Mouse (Mus musculus): ENCODE results near the gene Shroom3.
"Not testable (repeated sequence)": the region's sequence is repeated elsewhere in the genome, so short reads cannot be mapped to it uniquely, and the experiment has no call there.

Shroom3 gene

GRCm38 (mm10) chr5:92893284-92893683 lies 210.0 kb downstream of the Shroom3 start:
- DNase-seq (ENCODE audit: low read depth, low spot score): no peak

GRCm38 (mm10) chr5:92893711-92894110 lies 210.5 kb downstream of the Shroom3 start:
- peak; percentile 36 for DNase-seq (ENCODE audit: low read depth, low spot score)

GRCm38 (mm10) chr5:92895877-92896276 lies 212.6 kb downstream of the Shroom3 start:
- DNase-seq (ENCODE audit: low read depth, low spot score): peak; percentile 63

DNA sequence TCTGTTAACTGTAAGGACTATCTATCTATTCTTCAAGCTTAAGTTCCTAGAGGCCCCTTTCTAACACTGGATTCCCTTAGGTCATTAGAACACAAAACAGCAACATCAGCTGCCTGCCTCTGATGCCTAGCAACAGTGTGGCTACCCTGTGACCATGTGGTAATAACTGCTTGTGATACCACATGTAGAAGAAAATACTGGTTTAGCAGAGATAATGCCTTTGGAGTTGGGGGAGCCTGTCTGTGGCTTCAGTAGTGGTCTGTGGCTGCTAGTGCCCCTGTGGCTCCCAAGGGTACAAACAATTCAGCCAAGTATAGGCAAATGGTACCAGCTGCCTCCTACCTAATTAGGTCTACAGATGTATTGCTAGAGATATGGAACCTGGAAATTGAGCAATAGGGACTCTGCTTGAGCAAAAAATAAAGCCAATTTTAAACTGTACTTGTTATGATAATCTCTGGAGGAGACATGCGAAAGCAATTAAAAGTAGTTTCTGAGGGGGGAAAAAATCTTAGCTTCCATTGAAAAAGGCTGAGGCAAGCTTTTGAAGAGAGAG lies 213.6 kb downstream of the Shroom3 start:
- DNase-seq (ENCODE audit: low read depth, low spot score): no peak

DNA sequence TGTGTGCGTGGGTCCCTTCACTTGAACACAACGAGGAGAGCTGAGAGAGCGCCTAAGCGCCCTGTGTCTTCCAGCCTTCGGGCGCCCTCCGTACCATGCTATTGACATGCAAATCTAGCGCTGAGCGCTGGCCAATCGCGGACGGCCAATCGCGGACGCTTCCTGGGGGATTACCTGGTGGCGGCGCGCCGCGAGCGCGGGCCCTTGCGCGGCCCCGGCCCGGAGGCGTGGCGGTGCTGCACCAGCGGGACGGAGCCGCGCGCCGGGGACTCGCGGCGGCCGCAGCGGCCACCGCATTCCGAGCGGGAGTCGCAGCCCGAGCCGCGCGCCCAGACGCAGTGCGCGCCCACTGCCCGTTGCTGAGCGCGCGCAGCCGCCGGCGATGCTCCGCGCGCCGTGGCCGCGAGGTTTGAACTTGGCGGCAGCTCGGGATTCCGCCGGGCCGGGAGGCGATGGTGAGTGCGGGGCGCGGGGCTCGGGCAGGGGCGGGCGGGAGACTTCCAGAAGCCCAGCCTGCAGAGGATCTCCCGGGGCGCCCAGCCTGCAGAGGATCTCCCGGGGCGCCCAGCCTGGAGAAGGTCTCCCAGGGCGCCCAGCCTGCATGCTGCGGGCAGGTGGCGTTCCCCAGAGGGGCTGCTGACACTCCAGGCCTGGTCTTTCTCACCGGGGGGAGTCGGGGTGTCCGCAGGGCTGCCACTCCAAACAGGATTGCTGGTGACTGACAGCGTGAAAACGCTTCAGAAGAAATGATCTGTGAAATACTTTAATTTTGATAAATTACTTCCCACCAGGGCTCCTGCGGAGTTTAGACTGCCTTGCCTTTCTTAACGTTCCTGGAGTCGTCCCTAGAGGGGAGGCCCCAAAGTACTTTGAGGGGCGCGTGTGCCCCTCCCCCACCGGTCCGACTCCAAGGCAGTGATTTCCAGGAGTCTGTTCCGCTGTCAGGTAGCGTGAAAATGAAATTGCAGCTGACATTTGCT lies 214.8 kb downstream of the Shroom3 start:
- peak; percentile 97 for DNase-seq (ENCODE audit: low read depth, low spot score)

- no peak for DNase-seq (ENCODE audit: low read depth, low spot score)
These were observed 217.2 kb downstream of the Shroom3 start for GRCm38 (mm10) chr5:92900470-92900869.

DNA sequence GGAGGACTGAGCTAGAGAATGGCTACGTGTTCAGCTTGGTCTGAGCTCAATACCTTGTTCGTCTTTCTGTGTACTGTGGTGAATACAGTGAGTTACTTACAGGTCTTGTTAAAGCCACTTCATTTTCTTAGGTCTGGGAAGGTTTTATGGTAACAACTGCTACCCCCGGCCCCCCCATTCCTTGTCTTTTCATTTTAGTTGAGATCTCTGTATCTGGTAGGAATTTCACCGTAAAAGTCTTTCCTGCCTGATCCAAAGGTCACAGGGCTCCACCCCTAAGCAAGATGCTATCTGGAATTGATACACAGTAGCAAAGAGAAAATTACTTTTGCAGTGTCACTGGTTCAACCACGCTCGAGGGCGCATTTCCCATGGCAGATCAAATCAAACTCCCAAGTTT lies 218.6 kb downstream of the Shroom3 start:
- DNase-seq (ENCODE audit: low read depth, low spot score): no peak

GRCm38 (mm10) chr5:92905146-92905545 lies 221.9 kb downstream of the Shroom3 start:
- DNase-seq (ENCODE audit: low read depth, low spot score): no peak

DNA sequence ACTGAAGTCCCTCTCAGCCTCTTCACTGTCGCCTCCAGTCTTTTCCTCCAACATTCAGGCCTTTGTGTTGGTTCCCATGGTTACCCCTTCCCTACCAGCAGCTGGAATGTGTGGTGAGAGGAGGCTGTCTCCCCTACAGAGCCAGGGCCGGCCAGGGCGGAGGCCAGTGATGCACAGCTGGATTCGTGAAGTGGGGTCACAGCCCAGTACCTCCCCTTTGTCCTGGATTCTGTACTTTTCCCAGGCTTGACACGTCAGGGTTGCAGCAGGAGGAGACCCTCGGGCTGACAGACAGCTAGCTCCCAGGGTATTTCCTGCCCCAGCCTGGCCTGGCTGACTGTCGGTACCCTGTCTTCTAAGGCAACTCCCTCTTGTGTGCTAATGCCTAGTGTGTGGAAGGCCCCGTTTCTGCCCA lies 222.4 kb downstream of the Shroom3 start:
- DNase-seq (ENCODE audit: low read depth, low spot score): peak; percentile 87

GRCm38 (mm10) chr5:92908227-92908626 lies 225.0 kb downstream of the Shroom3 start:
- no peak for DNase-seq (ENCODE audit: low read depth, low spot score)

- no peak for DNase-seq (ENCODE audit: low read depth, low spot score)
These were observed 227.6 kb downstream of the Shroom3 start for GRCm38 (mm10) chr5:92910838-92911237.

DNA sequence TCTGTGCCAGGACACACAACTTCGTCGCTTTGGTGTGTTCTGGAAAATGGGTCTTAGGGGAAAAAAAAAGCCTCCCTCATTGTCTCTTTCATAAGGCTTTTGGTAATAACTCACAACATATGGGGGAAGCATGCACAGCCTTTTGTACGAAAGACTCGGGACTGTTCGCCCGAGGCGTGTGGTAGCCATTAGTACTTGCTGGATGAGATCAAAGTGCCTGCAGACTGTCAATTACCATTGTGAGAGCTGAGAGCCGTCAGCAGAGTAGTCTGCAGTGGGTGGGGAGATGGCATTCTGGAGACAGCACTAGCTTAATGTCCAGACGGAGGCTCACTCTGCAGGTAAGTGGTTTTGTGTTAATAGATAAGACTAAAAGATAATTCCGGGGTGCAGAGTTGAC lies 232.2 kb downstream of the Shroom3 start:
- DNase-seq (ENCODE audit: low read depth, low spot score): peak; percentile 68

DNA sequence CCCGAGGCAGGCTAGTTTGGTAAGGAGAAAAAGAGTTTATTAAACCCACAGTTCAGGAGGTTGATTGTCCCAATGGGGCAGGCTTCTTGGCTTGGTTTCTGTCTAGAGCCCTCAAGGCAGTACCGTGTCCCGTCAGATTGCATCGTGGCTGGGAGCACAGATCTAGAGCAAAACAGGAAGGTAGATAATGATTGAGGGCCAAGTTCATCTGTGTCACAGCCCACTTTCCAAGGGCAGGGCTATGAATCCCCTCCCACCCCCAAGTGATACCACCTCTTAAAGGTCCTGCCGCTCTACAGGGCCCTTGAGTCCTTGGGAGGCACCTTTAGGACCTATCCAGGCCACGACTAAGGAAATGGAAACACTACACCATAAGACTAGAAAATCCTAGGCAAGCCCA lies 234.5 kb downstream of the Shroom3 start:
- DNase-seq (ENCODE audit: low read depth, low spot score): no peak

GRCm38 (mm10) chr5:92918170-92918569 lies 234.9 kb downstream of the Shroom3 start:
- DNase-seq (ENCODE audit: low read depth, low spot score): no peak

GRCm38 (mm10) chr5:92918866-92919265 lies 235.6 kb downstream of the Shroom3 start:
- DNase-seq (ENCODE audit: low read depth, low spot score): peak; percentile 82

DNA sequence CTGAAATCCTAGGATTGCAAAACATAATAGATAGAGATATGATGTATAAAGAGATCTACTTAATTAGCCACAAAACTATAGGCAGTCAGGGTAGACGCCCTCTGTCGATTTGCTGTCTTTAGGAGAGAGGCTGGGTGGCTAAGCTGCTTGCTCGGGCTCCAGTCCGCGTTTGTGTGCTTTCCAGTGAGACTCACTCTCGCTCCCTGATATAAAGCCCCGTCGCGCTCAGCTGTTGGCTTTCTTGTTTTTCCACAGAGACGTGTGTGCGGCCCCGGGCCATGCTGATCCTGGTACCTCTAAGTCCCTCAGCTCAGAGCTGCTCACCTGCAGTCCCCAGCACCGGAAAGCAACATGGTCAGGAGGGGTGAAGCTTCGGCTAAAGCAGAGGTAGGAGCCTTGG lies 236.2 kb downstream of the Shroom3 start:
- no peak for DNase-seq (ENCODE audit: low read depth, low spot score)

GRCm38 (mm10) chr5:92920984-92921383 lies 237.7 kb downstream of the Shroom3 start:
- peak; percentile 50 for DNase-seq (ENCODE audit: low read depth, low spot score)

- DNase-seq (ENCODE audit: low read depth, low spot score): peak; percentile 57
These were observed 238.5 kb downstream of the Shroom3 start for GRCm38 (mm10) chr5:92921728-92922127.

DNA sequence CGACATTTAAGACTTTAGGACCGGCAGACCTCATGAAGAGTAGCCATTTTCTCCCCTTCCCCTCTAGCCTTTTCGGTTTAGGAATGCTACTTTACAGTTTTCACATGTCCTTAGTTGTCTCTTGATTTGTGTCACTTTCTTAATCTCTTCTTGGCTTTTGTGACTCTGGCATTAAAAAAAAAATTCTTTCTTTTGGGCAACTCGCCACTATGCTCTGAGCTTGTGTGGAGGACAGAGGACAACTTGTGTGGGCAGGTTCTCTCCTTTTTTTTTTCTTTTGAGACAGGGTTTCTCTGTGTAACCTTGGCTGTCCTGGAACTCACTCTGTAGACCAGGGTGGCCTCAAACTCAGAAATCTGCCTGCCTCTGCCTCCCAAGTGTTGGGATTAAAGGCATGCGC lies 239.7 kb downstream of the Shroom3 start:
- not testable (repeated sequence) for DNase-seq (ENCODE audit: low read depth, low spot score)

DNA sequence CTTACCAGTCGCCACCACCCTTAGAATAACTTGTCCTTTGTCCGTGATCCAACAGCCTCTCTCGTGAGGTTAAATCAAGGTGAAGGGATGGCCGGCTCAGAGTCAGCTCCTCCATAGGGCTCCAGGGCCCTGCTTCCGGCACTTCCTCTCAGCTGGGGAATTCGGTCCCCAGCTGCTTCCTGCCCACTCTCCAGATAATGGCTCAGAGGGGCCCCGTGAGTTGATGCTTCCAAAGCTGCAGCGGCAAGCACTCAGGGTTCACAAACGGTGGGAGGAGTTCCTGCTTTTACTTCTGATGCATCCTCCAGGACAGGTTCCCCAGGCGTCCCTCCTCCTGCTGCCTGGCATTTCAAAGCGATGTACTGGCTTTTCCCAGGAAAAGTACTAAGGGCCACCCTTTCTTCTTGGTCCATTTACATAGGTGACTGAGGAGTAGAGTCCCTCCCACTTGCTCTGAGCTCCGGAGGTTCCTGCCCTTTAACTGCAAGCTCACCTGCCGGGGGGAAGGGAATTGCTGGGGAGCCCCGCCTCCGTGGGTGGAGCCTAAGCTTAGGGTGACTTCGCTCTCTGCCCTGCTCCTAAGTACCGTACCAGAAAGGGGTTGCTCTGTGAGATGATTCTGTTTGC lies 241.7 kb downstream of the Shroom3 start:
- DNase-seq (ENCODE audit: low read depth, low spot score): peak; percentile 98

DNA sequence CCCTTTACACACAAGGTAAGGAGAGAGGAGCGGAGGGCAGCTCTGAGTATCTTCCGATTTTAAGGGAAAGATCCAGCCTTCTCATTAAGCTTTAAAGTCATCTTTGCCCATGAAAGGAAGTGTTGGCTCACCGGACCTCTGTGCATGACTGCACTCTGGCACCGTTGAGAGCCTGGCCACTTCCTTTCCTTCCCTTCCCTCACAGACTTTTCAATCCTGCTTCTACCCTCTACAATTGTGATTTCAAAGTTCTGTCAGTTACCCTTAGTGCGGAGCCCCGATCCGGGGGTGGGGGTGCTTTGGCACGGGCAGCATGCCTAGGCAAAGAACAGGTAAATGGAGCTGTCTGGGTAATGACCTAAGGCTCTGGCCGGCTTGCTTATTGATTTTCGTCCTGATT lies 244.4 kb downstream of the Shroom3 start:
- no peak for DNase-seq (ENCODE audit: low read depth, low spot score)

DNA sequence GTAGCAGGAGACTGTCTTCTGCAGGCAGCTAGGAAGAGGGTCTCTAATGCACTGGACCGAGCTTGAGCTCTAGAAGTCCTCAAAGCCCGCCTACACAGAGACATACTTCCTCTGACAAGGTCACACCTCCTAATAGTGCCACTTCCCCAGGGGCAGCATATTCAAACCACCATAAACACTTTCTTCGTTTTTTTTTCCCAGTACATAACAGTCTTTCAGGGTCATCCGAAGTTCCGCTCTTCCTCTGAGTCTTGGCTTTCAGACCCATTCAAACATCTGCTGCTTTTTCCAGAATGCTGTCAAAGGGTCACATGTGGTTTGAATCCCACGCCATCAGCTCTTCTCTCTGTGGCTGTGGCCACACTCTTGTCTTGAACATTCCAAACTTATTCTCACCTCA lies 247.3 kb downstream of the Shroom3 start:
- no peak for DNase-seq (ENCODE audit: low read depth, low spot score)

All from ZHBTc4 (cell line).